Mouse (Mus musculus) heart, adult 2 months (tissue): ENCODE measurements at regions not wholly inside any gene's neighbourhood (a gene's known extent, or its start where the extent isn't known, plus 50 kb on each side); places are given as distances from the start of the nearest gene placed in this dataset.

Experiments
- CTCF ChIP-seq: fragments of 200-600 bp; IDR thresholded peaks from 2 replicates; pipeline ENCODE4 v1.8.1; 2022; ENCODE audit warnings: antibody characterized with exemption, mild to moderate bottlenecking, moderate library complexity
- EP300 ChIP-seq: fragments of 200-500 bp; IDR thresholded peaks from 2 replicates; pipeline ENCODE4 v1.6.1; 2011; ENCODE audit warnings: low read depth, low read length, control low read depth; ENCODE audit not compliant: insufficient read depth

- TF ChIP-seq EP300 (no peak), CTCF (no peak)
Measured at GRCm38 (mm10) chr16:52508633-52509379, 54.9 kb upstream of the Alcam start.
